Mouse (Mus musculus) embryonic facial prominence, embryonic 13.5 days (tissue): ENCODE data around the gene Lama1. TPM values are rescaled to one million over a fixed set of nuclear protein-coding genes. Genes with fewer than 3 reads are reported as not detected.
"Not testable (repeated sequence)": the region's sequence is repeated elsewhere in the genome, so short reads cannot be mapped to it uniquely, and the experiment has no call there.

Experiments
- ATAC-seq: fragments of 200-750 bp; cut with Nextera tagmentation; 2 replicates; pipeline ENCODE4 v1.8.0; 2017; ENCODE audit warnings: low read depth; ENCODE audit not compliant: insufficient number of reproducible peaks, insufficient read depth, low FRiP score, low TSS enrichment
- H3K27ac ChIP-seq: fragments of 300-500 bp; sonication (generic); 2 replicates; pipeline ENCODE4 v1.5.1; 2015; ENCODE audit warnings: moderate library complexity, mild to moderate bottlenecking, inconsistent platforms
- H3K27me3 ChIP-seq: fragments of 300-500 bp; sonication (generic); 2 replicates; pipeline ENCODE4 v1.6.1; 2015; ENCODE audit warnings: mild to moderate bottlenecking, inconsistent platforms
- H3K36me3 ChIP-seq: fragments of 300-500 bp; sonication (generic); 2 replicates; pipeline ENCODE4 v1.6.1; 2015; ENCODE audit warnings: mild to moderate bottlenecking, inconsistent platforms
- H3K4me1 ChIP-seq: fragments of 300-500 bp; sonication (generic); 2 replicates; pipeline ENCODE4 v1.6.1; 2015; ENCODE audit warnings: inconsistent platforms
- H3K4me2 ChIP-seq: fragments of 300-500 bp; sonication (generic); 2 replicates; pipeline ENCODE4 v1.6.1; 2015; ENCODE audit warnings: moderate library complexity, mild to moderate bottlenecking, inconsistent platforms
- H3K4me3 ChIP-seq: fragments of 300-500 bp; sonication (generic); 2 replicates; pipeline ENCODE4 v1.5.1; 2015; ENCODE audit warnings: mild to moderate bottlenecking, inconsistent platforms
- H3K9ac ChIP-seq: fragments of 300-500 bp; sonication (generic); 2 replicates; pipeline ENCODE4 v1.6.1; 2015; ENCODE audit warnings: mild to moderate bottlenecking, inconsistent platforms
- H3K9me3 ChIP-seq: fragments of 300-500 bp; sonication (generic); 2 replicates; pipeline ENCODE4 v1.6.1; 2016; ENCODE audit warnings: inconsistent platforms
- WGBS: fragments of 180-500 bp; shearing (Covaris S2); methylation state at CpG from one replicate; pipeline ENCODE4 v1.1.7; 2015; ENCODE audit warnings: mixed read lengths; 5-methylcytosine and 5-hydroxymethylcytosine counted together
- polyA plus RNA-seq: library from polyadenylated mRNA; unstranded; fragments of >200 nt; fragmentation: Nextera tagmentation; extraction: Ambion mirVana; gene quantifications from 2 replicates; pipeline ENCODE4 v1.2.1, GENCODE M21; 2015

Lama1 gene
- polyA plus RNA-seq, 1 experiment from 2014 or later: 3.3 TPM

DNA sequence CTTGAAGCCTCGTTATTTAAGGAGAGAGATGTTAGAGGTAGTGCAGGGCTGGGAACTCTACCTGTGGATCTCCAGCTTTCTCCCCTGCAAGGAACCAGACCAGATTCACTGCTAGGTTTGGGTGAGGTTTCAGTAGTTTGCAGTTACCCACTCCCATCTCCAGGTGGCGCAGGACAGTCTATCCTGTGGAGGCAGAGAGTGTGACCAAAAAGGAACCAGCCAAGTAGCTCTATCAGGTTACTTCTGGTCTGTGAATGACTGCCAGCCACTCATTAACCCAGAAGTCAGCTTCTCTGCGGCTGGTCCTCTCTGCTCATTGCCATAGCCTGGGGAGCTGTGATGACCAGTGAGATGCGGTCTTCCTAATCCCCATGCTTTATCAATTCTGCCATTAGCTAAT is 82.8 kb downstream of the Lama1 start:
- ATAC-seq: no peak
- Histone ChIP-seq H3K9ac (no peak overlapping the region), H3K36me3 (no peaks in the 10 kb centered on the region), H3K4me2 (no peak overlapping the region), H3K4me1 (no peaks in the 10 kb centered on the region), H3K4me3 (no peak overlapping the region), H3K27me3 (no peaks in the 10 kb centered on the region), H3K27ac (no peak overlapping the region), H3K9me3 (no peaks in the 10 kb centered on the region)
- 47% methylated on average over 4 of the region's 4 CpGs for WGBS

DNA sequence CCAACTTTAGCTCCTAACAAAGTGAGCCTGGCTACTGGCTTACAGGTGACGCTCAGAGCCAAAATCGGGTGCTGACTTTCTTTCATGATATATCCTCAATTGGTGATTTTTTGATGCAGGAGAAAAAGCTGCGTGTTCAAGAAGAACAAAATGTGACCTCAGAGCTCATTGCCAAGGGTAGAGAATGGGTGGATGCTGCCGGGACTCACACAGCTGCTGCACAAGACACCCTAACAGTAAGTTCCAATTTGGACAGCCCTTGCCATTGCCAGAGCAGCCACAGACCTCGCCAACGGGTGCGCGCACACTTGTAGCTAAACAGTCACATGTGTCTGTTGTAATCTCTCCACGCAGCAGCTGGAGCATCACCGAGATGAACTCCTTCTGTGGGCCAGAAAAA is 94.0 kb downstream of the Lama1 start:
- H3K4me2 ChIP-seq: no peak overlapping the region
- H3K4me1 ChIP-seq: no peaks in the 10 kb centered on the region
- no peak overlapping the region for H3K4me3 ChIP-seq
- no peak overlapping the region for H3K27ac ChIP-seq
- 94% methylated on average over 10 of the region's 10 CpGs for WGBS
- H3K9me3 ChIP-seq: no peaks in the 10 kb centered on the region
- H3K9ac ChIP-seq: no peak overlapping the region
- peaks cover 5% of the 10 kb centered on the region; the same call in 1 of the 2 replicates for H3K36me3 ChIP-seq
- ATAC-seq: no peak
- no peaks in the 10 kb centered on the region for H3K27me3 ChIP-seq

DNA sequence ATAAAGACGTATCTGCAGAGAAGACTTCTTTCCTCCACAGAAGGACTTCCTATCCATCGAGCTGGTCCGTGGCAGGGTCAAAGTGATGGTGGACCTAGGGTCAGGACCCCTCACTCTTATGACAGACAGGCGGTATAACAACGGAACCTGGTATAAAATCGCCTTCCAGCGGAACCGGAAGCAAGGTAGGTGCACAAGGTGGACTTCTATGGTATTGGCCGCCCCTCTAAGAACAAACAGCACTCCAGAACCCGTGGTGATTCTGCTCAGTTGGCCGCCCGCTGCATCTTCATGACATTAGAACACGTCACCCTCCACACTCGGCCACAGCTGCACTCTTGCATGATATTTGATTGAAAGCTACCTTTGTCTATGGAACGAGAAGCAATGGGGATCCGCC is 112.1 kb downstream of the Lama1 start:
- no peak for ATAC-seq
- no peaks in the 10 kb centered on the region for H3K9me3 ChIP-seq
- no peaks in the 10 kb centered on the region for H3K27me3 ChIP-seq
- peaks cover 13% of the 10 kb centered on the region; the same call in 1 of the 2 replicates for H3K36me3 ChIP-seq
- H3K27ac ChIP-seq: no peak overlapping the region
- H3K4me2 ChIP-seq: no peak overlapping the region
- H3K4me3 ChIP-seq: no peak overlapping the region
- H3K9ac ChIP-seq: no peak overlapping the region
- H3K4me1 ChIP-seq: no peaks in the 10 kb centered on the region
- WGBS: 92% methylated on average over 16 of the region's 16 CpGs

DNA sequence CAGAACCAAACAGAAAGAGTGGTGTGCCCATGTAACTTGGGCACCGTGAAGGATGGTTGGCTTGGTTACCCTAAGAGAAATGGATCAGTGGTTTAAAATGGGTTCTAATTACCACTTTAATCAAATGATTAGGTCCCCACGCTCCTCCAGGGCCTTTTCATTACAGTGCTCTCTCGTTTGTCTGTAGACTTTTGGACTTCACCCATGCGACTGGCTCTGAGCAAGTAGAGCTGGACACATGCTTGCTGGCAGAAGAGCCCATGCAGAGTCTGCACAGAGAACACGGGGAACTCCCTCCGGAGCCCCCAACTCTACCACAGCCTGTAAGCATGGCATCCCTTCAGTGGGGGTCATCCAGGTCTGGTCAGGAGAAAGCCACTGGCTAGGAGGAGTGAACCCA is 116.6 kb downstream of the Lama1 start:
- no peak for ATAC-seq
- H3K4me2 ChIP-seq: no peak overlapping the region
- peaks cover 30% of the 10 kb centered on the region for H3K36me3 ChIP-seq
- H3K27me3 ChIP-seq: no peaks in the 10 kb centered on the region
- H3K9ac ChIP-seq: no peak overlapping the region
- no peaks in the 10 kb centered on the region for H3K9me3 ChIP-seq
- no peak overlapping the region for H3K27ac ChIP-seq
- 81% methylated on average over 6 of the region's 6 CpGs for WGBS
- H3K4me3 ChIP-seq: no peak overlapping the region
- H3K4me1 ChIP-seq: no peaks in the 10 kb centered on the region

DNA sequence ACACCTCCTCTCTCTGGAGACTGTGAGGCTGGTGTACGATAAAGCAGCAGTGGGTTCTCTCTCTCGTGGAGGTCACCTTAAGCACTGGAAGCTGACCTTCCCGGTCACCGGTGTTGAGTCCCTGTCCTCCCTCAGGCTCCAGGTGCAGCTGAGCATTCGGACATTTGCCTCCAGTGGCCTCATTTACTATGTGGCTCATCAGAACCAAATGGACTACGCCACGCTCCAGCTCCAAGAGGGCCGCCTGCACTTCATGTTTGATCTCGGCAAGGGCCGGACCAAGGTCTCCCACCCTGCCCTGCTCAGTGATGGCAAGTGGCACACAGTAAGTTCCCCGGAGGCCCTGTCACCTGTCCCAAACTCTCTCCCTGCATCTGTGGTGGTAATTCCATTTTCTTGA is 118.7 kb downstream of the Lama1 start:
- Histone ChIP-seq H3K4me3 (no peak overlapping the region), H3K9me3 (no peaks in the 10 kb centered on the region), H3K36me3 (peaks cover 17% of the 10 kb centered on the region), H3K4me2 (no peak overlapping the region), H3K4me1 (no peaks in the 10 kb centered on the region), H3K27me3 (no peaks in the 10 kb centered on the region), H3K9ac (no peak overlapping the region), H3K27ac (no peak overlapping the region)
- no peak for ATAC-seq
- WGBS: 94% methylated on average over 11 of the region's 11 CpGs

DNA sequence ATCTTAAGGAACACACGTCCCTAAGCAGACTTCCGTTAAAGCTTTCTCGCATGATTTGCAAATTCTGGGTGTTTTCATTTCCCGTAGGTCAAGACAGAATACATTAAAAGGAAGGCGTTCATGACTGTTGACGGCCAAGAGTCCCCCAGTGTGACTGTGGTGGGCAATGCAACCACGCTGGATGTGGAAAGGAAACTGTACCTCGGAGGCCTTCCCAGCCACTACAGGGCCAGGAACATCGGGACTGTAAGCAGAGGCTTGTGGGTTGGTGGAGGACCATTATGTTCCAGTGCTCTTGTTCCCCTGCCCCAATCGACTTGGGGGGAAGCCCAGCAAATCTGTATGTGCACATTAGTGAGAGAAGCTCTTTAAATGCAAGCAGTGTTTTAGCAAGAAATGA is 119.9 kb downstream of the Lama1 start:
- Histone ChIP-seq H3K27me3 (no peaks in the 10 kb centered on the region), H3K36me3 (peaks cover 17% of the 10 kb centered on the region), H3K9ac (no peak overlapping the region), H3K4me1 (no peaks in the 10 kb centered on the region), H3K4me3 (no peak overlapping the region), H3K4me2 (no peak overlapping the region), H3K9me3 (no peaks in the 10 kb centered on the region), H3K27ac (no peak overlapping the region)
- 91% methylated on average over 10 of the region's 10 CpGs for WGBS
- ATAC-seq: no peak

DNA sequence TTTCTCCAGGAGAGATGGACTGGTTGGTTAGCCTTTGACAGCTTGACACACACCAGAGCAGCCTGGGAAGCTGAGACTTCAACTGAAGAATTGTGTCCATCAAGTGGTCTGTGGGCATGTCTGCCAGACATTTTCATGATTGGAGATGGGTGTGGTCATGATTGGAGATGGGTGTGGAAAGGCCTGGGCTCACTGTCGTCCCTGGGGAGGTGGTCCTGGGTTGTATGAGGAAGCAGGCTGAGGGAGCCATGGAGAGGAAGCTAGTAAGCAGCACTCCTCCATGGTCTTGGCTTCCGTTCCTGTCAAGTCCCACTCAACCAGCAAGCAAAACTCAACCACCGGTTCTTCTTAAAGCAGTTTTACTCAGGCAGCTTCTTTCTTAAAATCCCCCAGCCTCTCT is 130.4 kb downstream of the Lama1 start:
- Histone ChIP-seq H3K36me3 (0 out of 2 replicates have a peak, but pooled peaks cover 3% of the 10 kb centered on the region), H3K9ac (no peak overlapping the region), H3K27me3 (no peaks in the 10 kb centered on the region), H3K27ac (no peak overlapping the region), H3K9me3 (peaks cover 6% of the 10 kb centered on the region; the same call in 1 of the 2 replicates), H3K4me1 (no peaks in the 10 kb centered on the region), H3K4me2 (no peak overlapping the region), H3K4me3 (no peak overlapping the region)
- no peak for ATAC-seq
- WGBS: 92% methylated on average over 3 of the region's 3 CpGs

DNA sequence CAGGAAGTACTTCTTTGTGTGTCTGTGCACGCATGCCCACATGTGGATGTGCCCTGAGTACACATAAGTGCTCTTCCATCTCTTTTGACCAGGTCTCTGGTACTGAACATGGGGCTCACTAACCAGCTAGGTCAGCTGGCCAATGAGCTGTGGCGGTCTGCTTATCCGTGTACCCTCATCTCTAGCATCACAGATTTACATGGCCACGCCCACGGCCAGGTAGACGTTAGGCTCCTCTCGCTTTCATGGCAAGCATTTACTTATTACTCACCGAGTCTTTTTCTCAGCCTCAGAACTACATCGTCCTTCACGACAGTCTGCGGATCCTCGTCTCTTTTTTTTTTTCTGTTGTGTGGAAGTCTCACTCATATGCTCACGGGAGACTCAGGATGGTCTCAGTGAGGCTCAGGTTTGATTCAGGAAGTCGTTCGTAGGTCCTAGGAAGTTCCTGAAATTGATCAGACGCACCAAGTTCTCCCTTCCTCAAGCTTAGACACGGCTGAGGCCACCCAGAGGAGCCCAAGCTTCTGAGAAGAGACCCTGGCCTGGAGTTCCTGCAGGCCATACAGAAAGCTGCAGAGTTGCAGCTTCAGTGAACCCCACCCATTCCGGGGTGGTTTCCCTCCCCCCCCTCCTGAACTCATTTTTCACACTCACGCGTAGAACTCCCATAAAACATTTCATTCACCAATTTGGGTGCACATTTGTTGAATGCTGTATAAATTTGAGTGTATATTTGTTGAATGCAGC is 139.3 kb downstream of the Lama1 start:
- WGBS: 94% methylated on average over 20 of the region's 20 CpGs
- no peak for ATAC-seq
- no peaks in the 10 kb centered on the region for H3K4me1 ChIP-seq
- H3K27me3 ChIP-seq: no peaks in the 10 kb centered on the region
- no peak overlapping the region for H3K9ac ChIP-seq
- H3K4me3 ChIP-seq: no peak overlapping the region
- peaks cover 8% of the 10 kb centered on the region; the same call in 1 of the 2 replicates for H3K36me3 ChIP-seq
- no peak overlapping the region for H3K4me2 ChIP-seq
- H3K9me3 ChIP-seq: peaks cover 5% of the 10 kb centered on the region
- H3K27ac ChIP-seq: no peak overlapping the region

DNA sequence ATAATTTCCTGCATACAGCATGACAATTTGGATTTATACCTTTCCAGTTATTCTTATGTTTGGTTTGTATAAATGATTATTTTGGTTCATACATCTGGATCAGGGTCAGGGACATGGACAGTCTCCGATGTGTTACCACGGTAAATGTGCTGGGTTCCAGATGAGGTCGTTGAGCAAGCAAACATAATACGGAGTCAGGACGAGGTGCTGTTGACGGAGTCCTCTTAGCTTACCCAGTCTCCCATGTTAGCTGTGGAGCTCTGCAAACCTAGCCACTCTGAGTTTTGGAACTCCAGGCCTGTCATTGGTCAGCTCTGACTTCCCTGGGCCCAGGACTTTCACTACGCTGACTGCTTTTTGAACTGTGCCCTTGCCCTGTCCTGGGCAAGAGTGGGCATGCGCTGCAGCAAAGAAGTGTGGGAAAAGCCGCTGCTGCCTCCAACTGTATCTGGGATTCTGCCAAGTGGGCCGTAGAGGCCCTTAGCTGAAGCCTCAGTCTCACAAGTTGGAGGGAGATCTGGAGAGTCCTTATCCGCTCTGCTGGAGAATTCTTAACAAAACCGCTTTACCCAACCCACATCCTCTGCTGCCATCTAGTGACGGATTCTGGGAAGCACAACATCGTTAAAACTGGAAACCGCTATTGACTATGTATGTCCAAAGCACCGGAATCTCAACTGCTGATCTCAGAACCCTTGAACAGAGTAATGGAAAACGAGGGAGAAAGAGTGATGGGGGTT is 140.5 kb downstream of the Lama1 start:
- H3K36me3 ChIP-seq: peaks cover 14% of the 10 kb centered on the region
- no peak overlapping the region for H3K4me2 ChIP-seq
- H3K9ac ChIP-seq: no peak overlapping the region
- no peak overlapping the region for H3K27ac ChIP-seq
- peaks cover 5% of the 10 kb centered on the region for H3K9me3 ChIP-seq
- WGBS: 64% methylated on average over 17 of the region's 17 CpGs
- no peak overlapping the region for H3K4me3 ChIP-seq
- H3K27me3 ChIP-seq: no peaks in the 10 kb centered on the region
- no peak for ATAC-seq
- no peaks in the 10 kb centered on the region for H3K4me1 ChIP-seq

DNA sequence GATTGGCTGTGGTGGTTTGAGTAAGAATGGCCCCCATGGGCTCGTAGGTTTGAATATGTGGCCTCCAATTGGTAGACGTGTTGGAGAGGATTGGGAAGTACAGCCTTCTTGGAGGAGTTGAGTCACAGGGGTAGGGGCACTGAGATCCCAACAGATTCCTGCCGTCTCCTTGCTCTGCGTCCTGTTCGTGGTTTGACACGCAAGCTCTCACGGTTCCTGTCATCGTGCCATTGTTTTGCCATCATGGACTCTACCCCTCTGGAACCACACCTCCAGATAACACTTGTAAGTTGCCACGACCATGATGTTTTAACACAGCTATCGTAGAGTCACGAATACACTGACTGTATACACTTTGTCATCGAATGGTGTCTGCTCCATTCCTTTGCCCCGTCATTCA is 141.9 kb downstream of the Lama1 start:
- 91% methylated on average over 13 of the region's 13 CpGs for WGBS
- ATAC-seq: no peak
- Histone ChIP-seq H3K27me3 (no peaks in the 10 kb centered on the region), H3K4me1 (no peaks in the 10 kb centered on the region), H3K36me3 (peaks cover 24% of the 10 kb centered on the region), H3K4me2 (no peak overlapping the region), H3K9ac (no peak overlapping the region), H3K27ac (no peak overlapping the region), H3K4me3 (no peak overlapping the region), H3K9me3 (peaks cover 5% of the 10 kb centered on the region)

DNA sequence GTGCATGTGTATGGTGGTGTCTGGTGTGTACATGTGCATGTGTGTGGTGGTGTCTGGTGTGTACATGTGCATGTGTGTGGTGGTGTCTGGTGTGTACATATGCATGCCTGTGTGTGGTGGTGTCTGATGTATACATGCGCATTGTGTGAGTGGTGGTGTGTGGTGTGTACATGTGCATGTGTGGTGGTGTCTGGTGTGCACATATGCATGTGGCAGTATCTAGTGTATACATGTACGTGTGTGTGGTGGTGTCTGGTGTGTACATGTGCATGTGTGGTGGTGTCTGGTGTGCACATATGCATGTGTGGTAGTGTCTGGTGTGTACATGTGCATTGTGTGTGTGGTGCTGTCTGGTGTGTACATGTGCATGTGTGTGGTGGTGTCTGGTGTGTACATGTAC is 144.4 kb downstream of the Lama1 start:
- WGBS: 95% methylated on average over 2 of the region's 2 CpGs
- not testable (repeated sequence) for H3K4me1 ChIP-seq, H3K27ac ChIP-seq, ATAC-seq, H3K4me3 ChIP-seq, H3K9ac ChIP-seq, H3K27me3 ChIP-seq, H3K9me3 ChIP-seq, H3K4me2 ChIP-seq
- H3K36me3 ChIP-seq: peaks cover 37% of the 10 kb centered on the region

DNA sequence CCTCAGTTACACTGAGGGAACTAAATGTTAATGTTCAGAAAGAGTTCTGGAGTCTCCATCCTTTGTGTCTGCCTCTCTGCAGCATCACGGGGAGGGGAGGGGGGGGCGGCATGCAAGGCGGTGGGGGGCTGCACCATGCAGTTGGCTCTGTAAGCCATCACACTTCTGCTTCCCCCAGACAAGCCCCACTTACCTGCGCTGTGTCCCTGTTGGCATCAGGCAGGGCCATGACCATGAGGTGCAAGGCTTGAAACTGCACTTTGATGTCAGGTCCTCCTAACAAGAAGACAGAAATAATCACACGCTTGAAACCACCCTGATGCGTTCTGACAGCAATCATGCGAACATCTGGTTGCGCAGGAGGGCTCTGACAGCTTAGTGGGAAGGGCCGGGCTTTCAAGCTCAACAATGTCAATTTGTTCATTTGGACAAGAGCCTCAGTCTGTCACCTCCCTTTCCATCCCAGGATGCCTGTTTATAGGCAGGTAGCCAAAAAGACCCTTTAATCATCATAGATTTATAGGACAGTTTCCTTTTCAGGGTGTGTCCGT is 164.1 kb downstream of the Lama1 start:
- ATAC-seq: no peak
- H3K9me3 ChIP-seq: no peaks in the 10 kb centered on the region
- no peak overlapping the region for H3K9ac ChIP-seq
- no peak overlapping the region for H3K27ac ChIP-seq
- no peaks in the 10 kb centered on the region for H3K27me3 ChIP-seq
- H3K4me3 ChIP-seq: no peak overlapping the region
- H3K4me2 ChIP-seq: no peak overlapping the region
- WGBS: 87% methylated on average over 10 of the region's 10 CpGs
- H3K36me3 ChIP-seq: peaks cover 70% of the 10 kb centered on the region
- H3K4me1 ChIP-seq: peaks cover 23% of the 10 kb centered on the region
